Mouse (Mus musculus): Measurements from ENCODE around the gene Fyttd1. TPM values are rescaled to one million over a fixed set of nuclear protein-coding genes. Genes with fewer than 3 reads are reported as not detected.
"Not testable (repeated sequence)": the region's sequence is repeated elsewhere in the genome, so short reads cannot be mapped to it uniquely, and the experiment has no call there.

Fyttd1 gene
- polyA plus RNA-seq, 1 experiment from 2014 or later = 121 TPM

GRCm38 (mm10) chr16:32889881-32890280, 12.6 kb downstream of the Fyttd1 start:
- Histone ChIP-seq H3K27ac (no peak overlapping the region), H3K4me1 (no peaks in the 10 kb centered on the region), H3K9me3 (replicated peaks) (no peaks in the 10 kb centered on the region), H3K4me3 (no peak overlapping the region), H3K27me3 (no peaks in the 10 kb centered on the region), H3K36me3 (peaks cover 52% of the 10 kb centered on the region), H3K9ac (no peak overlapping the region), H3K4me2 (replicated peaks) (no peak overlapping the region)
- ATAC-seq (ENCODE audit: low FRiP score) = no peak
- 65% methylated on average over 2 of the region's 2 CpGs for WGBS

DNA sequence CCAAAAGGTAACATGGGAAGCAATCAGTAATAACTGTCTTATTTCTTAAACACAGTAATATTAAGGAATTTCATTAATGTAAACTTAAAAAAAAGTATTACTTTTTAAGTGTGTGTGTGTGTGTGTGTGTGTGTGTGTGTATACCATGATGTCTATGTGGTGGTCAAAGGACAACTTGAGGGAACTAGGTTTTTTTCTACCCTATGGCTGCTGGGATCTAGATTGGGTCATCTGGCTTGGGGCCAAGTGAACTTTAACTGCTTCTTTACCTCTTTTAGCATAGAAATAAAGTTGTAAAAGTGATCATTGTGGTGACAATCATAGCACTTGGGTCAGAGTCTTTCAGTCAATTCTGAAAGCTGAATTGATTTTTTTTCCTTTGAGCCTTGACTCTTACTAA, 18.8 kb downstream of the Fyttd1 start:
- Histone ChIP-seq H3K4me2 (replicated peaks) (no peak overlapping the region), H3K9me3 (replicated peaks) (no peaks in the 10 kb centered on the region), H3K36me3 (peaks cover 53% of the 10 kb centered on the region), H3K4me3 (no peak overlapping the region), H3K4me1 (no peaks in the 10 kb centered on the region), H3K27me3 (no peaks in the 10 kb centered on the region), H3K9ac (no peak overlapping the region), H3K27ac (no peak overlapping the region)
- no peak for ATAC-seq (ENCODE audit: low FRiP score)

DNA sequence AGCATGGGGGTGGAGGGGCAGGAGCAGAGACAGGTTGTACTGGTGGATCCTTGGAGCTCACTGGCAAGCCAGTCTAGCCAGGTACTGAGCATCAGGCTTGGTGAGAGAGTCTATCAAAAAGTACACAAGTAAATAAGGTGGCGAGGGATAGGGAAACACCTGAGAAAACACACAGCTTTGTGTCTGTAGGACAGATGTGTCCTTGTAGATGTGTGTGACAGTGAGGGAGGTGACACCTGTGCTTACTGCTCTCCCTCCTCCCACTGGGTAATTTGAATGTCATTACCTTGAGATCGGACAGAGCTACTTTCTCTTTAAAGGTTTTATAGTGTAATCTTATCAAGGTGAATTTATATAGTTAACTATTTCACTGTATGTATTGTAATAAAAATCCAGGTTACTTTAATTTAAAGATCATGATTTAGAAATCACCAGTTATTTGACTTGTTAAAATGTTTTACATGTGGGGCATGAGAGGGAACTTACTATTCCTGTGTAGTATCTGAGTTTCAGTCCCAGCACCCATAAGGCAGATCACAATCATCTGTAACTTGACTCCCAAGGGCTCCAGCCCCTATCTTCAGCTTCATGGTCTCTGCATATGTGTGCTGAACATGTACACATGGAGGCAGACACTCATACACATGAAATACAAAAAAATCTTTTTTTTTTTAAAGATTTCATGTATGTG, 24.2 kb downstream of the Fyttd1 start:
- 95% methylated on average over 2 of the region's 2 CpGs for WGBS
- no peak overlapping the region for H3K4me3 ChIP-seq
- H3K4me2 ChIP-seq (replicated peaks) = no peak overlapping the region
- H3K27ac ChIP-seq = no peak overlapping the region
- no peak overlapping the region for H3K9ac ChIP-seq
- peaks cover 37% of the 10 kb centered on the region for H3K36me3 ChIP-seq
- no peak for ATAC-seq (ENCODE audit: low FRiP score)
- H3K27me3 ChIP-seq = no peaks in the 10 kb centered on the region
- H3K4me1 ChIP-seq = no peaks in the 10 kb centered on the region
- no peaks in the 10 kb centered on the region for H3K9me3 ChIP-seq (replicated peaks)

DNA sequence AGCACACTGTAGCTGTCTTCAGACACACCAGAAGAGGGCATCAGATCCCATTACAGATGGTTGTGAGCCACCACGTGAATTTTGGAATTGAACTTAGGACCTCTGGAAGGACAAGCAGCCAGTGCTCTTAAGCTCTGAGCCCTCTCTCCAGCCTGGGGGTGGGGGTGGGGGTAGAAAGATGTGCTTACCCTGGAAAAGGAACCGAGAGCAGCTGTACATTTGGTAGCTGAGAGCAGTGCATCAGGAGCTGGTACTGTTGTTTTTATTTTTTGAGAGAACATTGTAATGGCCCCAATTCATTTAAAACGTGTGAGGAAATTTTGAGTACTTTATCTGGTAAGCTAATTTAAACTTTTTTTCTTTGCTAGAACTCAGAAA, 24.7 kb downstream of the Fyttd1 start:
- no peak overlapping the region for H3K4me2 ChIP-seq (replicated peaks)
- no peak overlapping the region for H3K4me3 ChIP-seq
- no peak for ATAC-seq (ENCODE audit: low FRiP score)
- no peaks in the 10 kb centered on the region for H3K9me3 ChIP-seq (replicated peaks)
- H3K27ac ChIP-seq = no peak overlapping the region
- WGBS = 67% methylated on average over 3 of the region's 3 CpGs
- H3K36me3 ChIP-seq = peaks cover 38% of the 10 kb centered on the region
- no peak overlapping the region for H3K9ac ChIP-seq
- H3K4me1 ChIP-seq = no peaks in the 10 kb centered on the region
- no peaks in the 10 kb centered on the region for H3K27me3 ChIP-seq

DNA sequence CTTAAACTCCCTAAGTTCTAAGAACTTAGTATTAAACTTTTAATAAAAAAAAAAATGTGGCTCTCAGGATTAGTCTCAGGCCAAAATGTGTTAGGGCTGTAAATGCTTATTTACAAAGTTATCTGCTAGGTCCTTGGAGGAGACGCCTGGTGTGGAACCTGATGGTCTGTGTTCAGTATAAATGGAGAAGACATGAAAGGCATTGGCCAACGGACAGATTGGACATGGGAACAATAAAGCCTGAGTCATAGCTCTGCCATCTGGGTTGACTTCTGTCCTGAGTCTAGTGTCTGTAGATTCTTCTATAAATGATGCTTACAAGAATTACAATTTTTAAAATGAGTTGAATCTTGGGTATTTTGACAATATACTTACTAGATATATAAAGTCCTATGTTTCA, 28.9 kb downstream of the Fyttd1 start:
- ATAC-seq (ENCODE audit: low FRiP score) = no peak
- H3K36me3 ChIP-seq = peaks cover 23% of the 10 kb centered on the region
- H3K27me3 ChIP-seq = no peaks in the 10 kb centered on the region
- no peak overlapping the region for H3K4me3 ChIP-seq
- no peaks in the 10 kb centered on the region for H3K9me3 ChIP-seq (replicated peaks)
- no peaks in the 10 kb centered on the region for H3K4me1 ChIP-seq
- no peak overlapping the region for H3K9ac ChIP-seq
- H3K27ac ChIP-seq = no peak overlapping the region
- 86% methylated on average over 2 of the region's 2 CpGs for whole genome bisulfite sequencing
- no peak overlapping the region for H3K4me2 ChIP-seq (replicated peaks)

DNA sequence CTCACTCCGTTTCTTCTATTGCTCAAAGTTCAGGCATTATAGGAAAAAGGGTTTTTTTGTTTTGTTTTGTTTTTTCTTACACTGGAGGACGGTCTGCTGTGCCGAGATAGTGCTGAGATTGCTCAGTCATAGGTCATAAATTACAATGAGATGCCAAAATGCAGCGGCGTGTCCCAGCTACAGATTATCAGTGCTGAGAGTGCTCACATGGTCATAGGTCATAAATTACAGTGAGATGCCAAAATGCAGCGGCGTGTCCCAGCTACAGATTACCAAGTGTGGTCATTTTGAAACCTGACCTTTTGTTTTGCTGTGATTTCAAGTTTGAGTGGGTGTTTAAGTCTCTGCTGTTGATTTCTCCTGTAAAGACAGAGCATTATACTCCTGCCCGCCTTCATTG, 29.4 kb downstream of the Fyttd1 start:
- no peaks in the 10 kb centered on the region for H3K9me3 ChIP-seq (replicated peaks)
- H3K4me1 ChIP-seq = no peaks in the 10 kb centered on the region
- WGBS = 91% methylated on average over 8 of the region's 8 CpGs
- no peak overlapping the region for H3K9ac ChIP-seq
- no peaks in the 10 kb centered on the region for H3K27me3 ChIP-seq
- no peak overlapping the region for H3K4me2 ChIP-seq (replicated peaks)
- peaks cover 21% of the 10 kb centered on the region for H3K36me3 ChIP-seq
- H3K27ac ChIP-seq = no peak overlapping the region
- ATAC-seq (ENCODE audit: low FRiP score) = no peak
- no peak overlapping the region for H3K4me3 ChIP-seq

- no peaks in the 10 kb centered on the region for H3K36me3 ChIP-seq
- H3K9me3 ChIP-seq (replicated peaks) = no peaks in the 10 kb centered on the region
- H3K4me2 ChIP-seq (replicated peaks) = peak overlapping the region; percentile 66; the same call in 1 of the 2 replicates
- ATAC-seq (ENCODE audit: low FRiP score) = no peak
- peaks cover 6% of the 10 kb centered on the region for H3K4me1 ChIP-seq
- H3K4me3 ChIP-seq = no peak overlapping the region
- no peak overlapping the region for H3K9ac ChIP-seq
- H3K27me3 ChIP-seq = no peaks in the 10 kb centered on the region
- H3K27ac ChIP-seq = no peak overlapping the region
- WGBS = 72% methylated on average over 7 of the region's 7 CpGs
Observed at GRCm38 (mm10) chr16:32913212-32913611, 35.9 kb downstream of the Fyttd1 start.

DNA sequence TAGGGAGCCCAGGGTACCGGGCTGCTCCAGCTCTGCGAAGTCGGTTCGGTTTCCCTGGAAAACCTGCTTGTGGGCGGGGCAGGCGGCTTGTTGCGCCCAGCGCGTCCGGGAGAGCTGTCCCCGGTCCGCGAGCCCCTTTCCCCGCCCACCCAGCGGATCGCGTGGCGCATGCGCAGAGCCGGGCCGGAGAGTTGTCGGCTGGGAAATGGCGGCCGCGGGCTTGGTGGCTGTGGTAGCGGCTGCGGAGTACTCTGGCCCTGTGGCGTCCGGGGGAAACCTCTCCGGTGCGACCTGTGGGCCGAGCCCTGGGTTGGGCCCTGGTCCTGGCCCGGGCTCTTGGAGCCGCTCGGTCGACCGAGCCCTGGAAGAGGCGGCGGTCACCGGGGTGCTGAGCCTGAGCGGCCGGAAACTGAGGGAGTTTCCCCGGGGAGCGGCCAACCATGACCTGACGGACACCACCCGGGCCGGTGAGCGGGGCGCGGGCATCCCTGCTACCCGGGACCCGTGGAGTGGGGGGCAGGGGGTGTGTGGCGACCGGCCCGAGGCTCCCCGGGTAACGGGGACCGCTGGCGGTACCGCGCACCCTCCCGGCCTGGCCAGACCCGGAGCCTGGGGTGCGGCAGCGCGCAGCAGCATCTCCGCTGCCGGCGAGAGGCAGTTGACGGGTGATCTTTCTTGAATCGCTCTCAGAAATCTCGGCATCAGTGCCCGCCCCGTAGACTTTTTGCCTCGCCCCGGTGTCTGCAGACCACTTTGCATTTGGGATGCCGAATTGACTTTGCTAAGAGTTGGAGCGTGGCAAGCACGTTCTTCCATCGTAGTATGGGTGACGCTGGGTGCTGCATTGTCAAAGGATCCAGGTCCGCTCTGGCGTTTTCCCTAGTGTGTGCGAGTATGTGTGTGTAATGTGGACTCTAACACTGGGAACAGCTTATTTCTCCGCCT, 36.9 kb downstream of the Fyttd1 start, which contains the start of gene Lrch3:
Lrch3 (plus strand) TSS at position 164 of the 945 bp plus-strand sequence.
- Histone ChIP-seq H3K4me3 (peak within 1 kb of the TSS; percentile 65), H3K4me1 (peaks cover 6% of the 10 kb centered on the region), H3K27me3 (no peaks in the 10 kb centered on the region), H3K9me3 (replicated peaks) (no peaks in the 10 kb centered on the region), H3K9ac (peak within 1 kb of the TSS; percentile 82), H3K36me3 (no peaks in the 10 kb centered on the region), H3K27ac (peak within 1 kb of the TSS; percentile 81), H3K4me2 (replicated peaks) (peak within 1 kb of the TSS; percentile 66)
- under 1% methylated on average over 77 of the region's 85 CpGs for WGBS
- ATAC-seq (ENCODE audit: low FRiP score) = peak; percentile 88

GRCm38 (mm10) chr16:32915292-32916068, 38.2 kb downstream of the Fyttd1 start:
- ATAC-seq (ENCODE audit: low FRiP score) = no peak

GRCm38 (mm10) chr16:32926629-32927028, 49.3 kb downstream of the Fyttd1 start:
- not testable (repeated sequence) for H3K9ac ChIP-seq; H3K27me3 ChIP-seq; ATAC-seq (ENCODE audit: low FRiP score); H3K4me3 ChIP-seq; H3K9me3 ChIP-seq (replicated peaks); H3K27ac ChIP-seq; H3K4me2 ChIP-seq (replicated peaks); H3K4me1 ChIP-seq
- 88% methylated on average over 9 of the region's 9 CpGs for WGBS
- H3K36me3 ChIP-seq = peaks cover 18% of the 10 kb centered on the region

More at GRCm38 (mm10) chr16:32915292-32916068, 38.2 kb downstream of the Fyttd1 start:
- Histone ChIP-seq H3K9ac (peak overlapping the region; percentile 82; the same call in 1 of the 2 replicates), H3K27me3 (no peaks in the 10 kb centered on the region), H3K4me3 (peak overlapping the region; percentile 65; the same call in 1 of the 2 replicates), H3K9me3 (replicated peaks) (no peaks in the 10 kb centered on the region), H3K4me2 (replicated peaks) (peak overlapping the region; percentile 66), H3K36me3 (peaks cover 2% of the 10 kb centered on the region; the same call in 1 of the 2 replicates), H3K4me1 (peaks cover 6% of the 10 kb centered on the region), H3K27ac (no peak overlapping the region)
- WGBS = 74% methylated on average over 9 of the region's 9 CpGs

DNA sequence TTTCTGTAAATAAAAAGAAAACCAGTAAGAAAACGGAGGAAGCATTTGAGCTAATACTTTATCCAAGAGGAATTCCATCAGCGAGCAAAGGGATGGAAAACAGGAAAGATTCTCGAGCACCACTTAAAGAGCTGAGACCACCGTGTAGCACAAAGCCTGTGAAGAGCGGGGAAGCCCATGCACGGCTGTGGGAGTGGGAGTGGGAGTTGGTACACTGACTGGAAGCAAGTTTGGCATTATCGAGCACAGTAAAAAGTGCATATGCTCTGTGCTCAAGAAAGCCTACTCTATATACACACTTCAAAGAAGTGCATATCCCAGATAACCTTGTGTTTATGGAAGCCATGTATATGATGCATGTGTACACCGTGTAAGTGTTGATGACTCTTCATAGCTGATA, 49.7 kb downstream of the Fyttd1 start:
- no peak overlapping the region for H3K4me3 ChIP-seq
- H3K27me3 ChIP-seq = no peaks in the 10 kb centered on the region
- H3K4me2 ChIP-seq (replicated peaks) = no peak overlapping the region
- peaks cover 18% of the 10 kb centered on the region for H3K36me3 ChIP-seq
- ATAC-seq (ENCODE audit: low FRiP score) = no peak
- no peaks in the 10 kb centered on the region for H3K9me3 ChIP-seq (replicated peaks)
- WGBS = 96% methylated on average over 8 of the region's 8 CpGs
- no peak overlapping the region for H3K27ac ChIP-seq
- 0 out of 2 replicates have a peak, but pooled peaks cover 4% of the 10 kb centered on the region for H3K4me1 ChIP-seq
- H3K9ac ChIP-seq = no peak overlapping the region

DNA sequence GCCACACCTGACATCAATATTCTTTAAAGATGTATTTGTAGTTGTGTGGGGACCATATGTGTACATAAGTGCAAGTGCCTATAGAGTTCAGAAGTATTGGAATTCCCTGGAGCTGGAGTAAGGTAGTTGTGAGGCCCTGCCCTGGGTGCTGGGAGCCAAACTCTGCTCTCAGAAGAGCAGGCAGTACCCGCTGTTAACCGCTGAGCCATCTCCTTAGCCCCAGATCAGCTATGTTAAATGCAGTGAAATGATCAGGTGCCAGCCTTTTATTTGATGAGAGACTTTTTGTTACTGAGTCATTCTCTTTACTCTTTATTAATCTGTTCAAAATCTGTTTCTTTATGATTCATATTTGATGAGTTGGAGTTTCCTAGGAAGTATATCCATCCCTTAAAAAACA, 52.6 kb downstream of the Fyttd1 start:
- ATAC-seq (ENCODE audit: low FRiP score) = no peak
- Histone ChIP-seq H3K4me2 (replicated peaks) (0 out of 2 replicates have a peak overlapping the region, but pooled peaks have one; percentile 4), H3K27me3 (no peaks in the 10 kb centered on the region)

More for the DNA sequence above, 52.6 kb downstream of the Fyttd1 start:
- no peak overlapping the region for H3K4me3 ChIP-seq
- H3K9me3 ChIP-seq (replicated peaks) = no peaks in the 10 kb centered on the region
- H3K36me3 ChIP-seq = 0 out of 2 replicates have a peak, but pooled peaks cover 4% of the 10 kb centered on the region
- WGBS = 13% methylated on average over 2 of the region's 2 CpGs
- H3K4me1 ChIP-seq = 0 out of 2 replicates have a peak, but pooled peaks cover 4% of the 10 kb centered on the region
- H3K27ac ChIP-seq = no peak overlapping the region
- no peak overlapping the region for H3K9ac ChIP-seq
